Mouse (Mus musculus) cerebellum, adult 2 months (tissue): ENCODE measurements around the gene Sh2b2.

Source experiments
- CTCF ChIP-seq: fragments of 200-500 bp; IDR thresholded peaks from 2 replicates; pipeline ENCODE4 v1.5.1; 2011; ENCODE audit warnings: low read depth, mild to moderate bottlenecking, control low read depth, low read length, moderate library complexity, borderline replicate concordance; ENCODE audit not compliant: insufficient read depth
- POLR2A ChIP-seq: fragments of 200-500 bp; IDR thresholded peaks from 2 replicates; pipeline ENCODE4 v1.6.1; 2011; ENCODE audit warnings: low read length, control low read depth, borderline replicate concordance; ENCODE audit not compliant: insufficient read depth

DNA sequence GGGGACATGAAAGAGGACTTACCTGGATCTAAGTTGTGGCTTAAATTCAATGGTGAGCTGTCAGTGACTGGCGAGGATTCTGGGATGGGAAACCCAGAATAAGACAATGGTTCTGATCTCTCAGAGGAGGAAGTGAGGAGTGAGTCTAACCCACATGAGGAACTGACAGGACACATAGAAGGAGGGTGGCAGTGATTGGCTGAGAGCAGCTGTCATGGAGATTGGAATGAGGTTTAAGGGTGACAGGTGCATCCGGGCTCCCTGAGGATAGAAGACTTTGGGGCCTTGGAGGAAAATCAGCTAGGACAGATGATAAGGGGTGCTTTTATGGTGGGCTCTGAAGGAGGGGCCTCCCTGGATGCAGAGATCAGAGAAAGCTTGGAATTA is at the start of gene Sh2b2:
- no peak for TF ChIP-seq CTCF
- no peak for TF ChIP-seq POLR2A
